Mouse (Mus musculus): ENCODE measurements around the gene Ism1.

The Ism1 gene

GRCm38 (mm10) chr2:139677809-139678274 is at the start of gene Ism1:
TSS of gene Ism1 (plus strand) at chr2:139678178.
- peak; percentile 11 to 50 for DNase-seq

DNA sequence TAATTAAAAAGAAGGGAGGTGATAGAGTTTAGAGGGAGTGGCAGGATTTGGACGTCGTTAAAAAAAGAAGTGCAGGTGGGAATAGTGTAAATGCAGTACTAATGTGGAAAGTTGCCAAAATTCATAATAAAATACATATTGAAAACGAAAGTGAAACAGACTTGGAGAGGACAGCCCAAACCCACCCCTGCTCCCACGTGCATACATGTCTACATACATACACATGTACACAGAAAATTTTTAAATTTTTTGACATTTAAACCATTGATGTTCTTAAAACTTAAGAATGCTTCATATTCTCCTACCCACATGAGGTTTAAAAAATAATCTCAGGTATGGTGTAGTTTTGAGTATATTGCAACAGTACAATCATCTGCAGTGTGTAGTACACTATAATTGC is 49.2 kb upstream of the Ism1 start:
- no peak for DNase-seq

GRCm38 (mm10) chr2:139629653-139630052 is 48.3 kb upstream of the Ism1 start:
- DNase-seq, result no peak

GRCm38 (mm10) chr2:139634506-139634905 is 43.5 kb upstream of the Ism1 start:
- no peak for DNase-seq

DNA sequence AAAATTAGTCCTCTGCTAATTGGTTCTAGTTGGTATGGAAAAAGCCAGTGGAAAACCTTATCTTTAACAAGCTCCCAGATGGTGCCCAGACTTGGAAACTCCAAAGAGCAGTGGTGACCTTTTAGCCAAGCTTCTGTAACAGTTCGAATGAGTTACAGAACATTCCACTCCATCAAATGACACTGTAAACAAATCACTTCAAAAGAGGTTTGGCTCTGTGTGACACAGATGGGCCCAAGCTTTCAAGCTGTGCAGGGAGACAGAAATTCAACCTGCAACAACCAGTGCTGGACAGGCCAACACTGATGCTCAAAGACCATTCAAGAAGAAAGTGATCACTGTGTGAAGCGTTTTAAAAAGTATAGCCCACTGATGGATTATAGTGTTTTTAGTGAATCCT is 40.1 kb upstream of the Ism1 start:
- DNase-seq, result no peak

DNA sequence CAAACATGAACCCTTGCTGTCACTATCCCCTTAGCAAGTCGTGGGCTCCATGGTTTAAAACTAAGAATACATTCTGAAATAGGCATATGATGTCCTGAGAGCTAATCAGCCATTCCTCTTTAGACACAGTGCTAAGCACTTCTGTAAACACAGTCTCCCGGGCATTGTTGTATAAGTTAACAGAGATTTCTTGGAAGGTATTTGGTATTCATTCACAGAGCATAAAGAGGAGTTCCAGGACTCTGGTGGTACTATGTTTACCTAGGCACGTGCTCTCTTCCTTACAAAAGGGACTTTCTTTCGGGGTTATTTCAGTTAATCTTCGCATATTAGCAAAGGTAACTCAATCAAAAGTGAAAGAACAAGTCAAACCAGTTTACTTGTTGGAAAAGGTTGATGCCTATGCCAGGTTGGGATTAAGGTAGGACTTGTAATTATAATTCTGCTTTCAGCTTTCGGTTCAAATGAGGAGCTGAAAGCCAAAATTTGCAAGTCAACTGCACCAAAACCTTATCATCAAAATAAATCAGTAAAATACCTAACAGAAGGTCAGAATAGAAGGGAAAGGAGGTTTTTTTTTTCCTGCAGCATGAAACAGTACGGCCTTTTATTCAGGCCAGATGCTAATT is 36.1 kb upstream of the Ism1 start:
- DNase-seq, result no peak

- DNase-seq, result no peak
Observed at GRCm38 (mm10) chr2:139649518-139649917, 28.5 kb upstream of the Ism1 start.

- no peak for DNase-seq
Observed at GRCm38 (mm10) chr2:139656750-139657149, 21.2 kb upstream of the Ism1 start.

GRCm38 (mm10) chr2:139671838-139672237 is 6.1 kb upstream of the Ism1 start:
- no peak for DNase-seq

- DNase-seq, result no peak
Observed at GRCm38 (mm10) chr2:139672371-139672770, 5.6 kb upstream of the Ism1 start.

GRCm38 (mm10) chr2:139677065-139677762 is 764 bp upstream of the Ism1 start:
- DNase-seq, result peak; percentile 73 to 77

- DNase-seq, result peak; percentile 35 to 64
Observed at GRCm38 (mm10) chr2:139678275-139679140, 530 bp downstream of the Ism1 start.

DNA sequence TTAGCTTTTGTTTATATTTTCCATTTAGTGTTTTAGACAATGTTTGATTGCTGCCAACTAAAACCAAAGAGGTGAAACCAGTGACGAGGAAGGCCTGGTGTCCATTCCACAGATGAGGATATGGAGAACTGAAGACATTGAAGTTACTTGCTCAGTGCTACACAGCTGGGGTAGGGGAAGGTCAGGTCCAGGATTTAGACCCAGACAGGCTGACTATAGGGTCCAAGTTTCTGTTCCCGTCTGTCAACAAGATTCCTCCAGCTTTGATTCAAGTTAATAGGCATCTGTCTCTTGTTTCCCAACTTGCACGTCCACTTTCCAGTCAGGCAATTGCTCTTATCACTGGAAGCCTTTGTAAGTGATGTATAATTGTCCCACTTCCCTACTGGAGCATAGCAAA is 4.6 kb downstream of the Ism1 start:
- DNase-seq, result no peak

DNA sequence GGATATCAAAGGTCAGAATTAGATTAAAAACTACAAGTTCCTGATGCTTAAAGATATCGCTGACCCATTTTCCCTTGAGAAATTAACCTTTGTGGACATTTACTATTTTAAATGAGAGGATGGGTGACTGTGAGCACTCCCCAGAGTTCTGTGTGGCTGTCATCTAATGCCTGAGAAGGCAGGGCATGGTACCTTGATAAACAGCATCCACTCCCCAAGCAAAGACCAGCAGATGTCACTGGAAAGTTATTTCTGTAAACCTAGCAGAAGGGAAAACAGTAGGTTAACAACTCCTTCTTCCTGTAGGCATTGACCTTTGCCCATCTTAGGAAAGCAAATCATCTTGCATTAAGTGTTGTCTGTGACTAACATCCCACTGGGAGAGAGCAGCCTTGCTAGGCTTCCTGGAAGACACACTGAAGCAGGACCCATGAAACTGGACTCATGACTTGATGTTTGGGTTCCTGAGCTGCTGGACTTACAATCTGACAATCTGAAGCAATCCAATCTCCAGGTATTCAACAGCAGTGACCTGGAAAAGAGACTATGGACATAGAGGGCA is 11.5 kb downstream of the Ism1 start:
- no peak for DNase-seq

- peak in 1 of 2 experiments; percentile 4 for DNase-seq
Observed at GRCm38 (mm10) chr2:139693521-139693920, 15.5 kb downstream of the Ism1 start.

DNA sequence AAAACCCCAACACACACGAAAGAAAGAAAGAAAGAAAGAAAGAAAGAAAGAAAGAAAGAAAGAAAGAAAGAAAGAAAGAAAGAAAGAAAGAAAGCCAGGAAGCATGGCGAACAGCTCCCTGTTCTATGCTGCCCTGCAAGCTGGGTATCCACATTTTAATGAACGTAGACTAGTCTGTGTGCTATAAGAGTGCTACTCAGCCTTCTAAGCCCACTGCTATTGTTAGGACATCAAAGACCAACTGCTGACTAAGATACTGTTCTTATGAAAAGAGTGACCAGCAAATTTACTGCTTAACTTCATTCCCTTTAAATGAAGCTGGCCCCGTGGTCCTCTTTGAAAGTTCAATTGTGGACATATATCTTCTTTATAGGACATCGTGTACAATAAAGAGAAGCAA is 16.7 kb downstream of the Ism1 start:
- DNase-seq, result no peak

- DNase-seq, result peak in 1 of 2 experiments; percentile 7
Observed at GRCm38 (mm10) chr2:139696578-139696977, 18.6 kb downstream of the Ism1 start.

DNA sequence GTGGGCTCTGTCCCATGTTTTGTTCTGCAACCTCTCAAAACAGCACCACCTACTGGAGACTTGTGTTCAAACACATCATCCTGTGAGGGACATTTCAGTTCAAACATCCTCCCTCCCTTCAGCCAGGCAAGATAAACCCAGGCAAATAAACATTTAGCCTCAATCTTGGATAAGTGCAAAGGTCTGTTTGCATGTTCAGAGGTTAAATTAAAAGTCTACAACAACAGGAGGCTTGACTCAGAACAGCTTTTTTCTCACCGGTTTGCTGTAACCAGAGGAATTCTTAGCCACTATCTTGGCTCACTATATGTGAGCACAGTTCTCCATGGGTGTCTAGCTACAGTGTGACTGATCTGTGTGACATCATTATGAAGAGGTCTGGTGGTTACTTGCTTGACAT is 22.6 kb downstream of the Ism1 start:
- DNase-seq, result no peak

- DNase-seq, result no peak
Observed at GRCm38 (mm10) chr2:139704951-139705350, 27.0 kb downstream of the Ism1 start.

- no peak for DNase-seq
Observed at GRCm38 (mm10) chr2:139708194-139708899, 30.4 kb downstream of the Ism1 start.

- DNase-seq, result no peak
Observed at GRCm38 (mm10) chr2:139711640-139712039, 33.7 kb downstream of the Ism1 start.

GRCm38 (mm10) chr2:139712046-139712445 is 34.1 kb downstream of the Ism1 start:
- DNase-seq, result no peak

- DNase-seq, result no peak
Observed at GRCm38 (mm10) chr2:139714206-139714605, 36.2 kb downstream of the Ism1 start.
